Mouse (Mus musculus) thymus, adult 2 months (tissue): ENCODE measurements around the gene Synrg. TPM values are rescaled to one million over a fixed set of nuclear protein-coding genes. Genes with fewer than 3 reads are reported as not detected.

Source experiments
- DNase-seq: peaks from one replicate; pipeline ENCODE4 v3.0.0; 2021
- H3K27ac ChIP-seq: fragments of 200-500 bp; 2 replicates; pipeline ENCODE4 v1.5.1; 2012; ENCODE audit warnings: low read length, control low read depth; ENCODE audit not compliant: control insufficient read depth, insufficient read depth
- H3K27me3 ChIP-seq: fragments of 200-500 bp; 2 replicates; pipeline ENCODE4 v1.6.1; 2012; ENCODE audit warnings: mild to moderate bottlenecking, low read length, moderate library complexity, mixed read lengths; ENCODE audit not compliant: control insufficient read depth, insufficient read depth
- H3K36me3 ChIP-seq: fragments of 200-500 bp; 2 replicates; pipeline ENCODE4 v1.6.1; 2012; ENCODE audit warnings: mild to moderate bottlenecking, low read length, moderate library complexity; ENCODE audit not compliant: control insufficient read depth, insufficient read depth
- H3K4me1 ChIP-seq: fragments of 200-500 bp; replicated peaks from 2 replicates; pipeline ENCODE4 v1.6.1; 2012; ENCODE audit warnings: low read length; ENCODE audit not compliant: control insufficient read depth, insufficient read depth
- H3K4me3 ChIP-seq: fragments of 200-500 bp; 2 replicates; pipeline ENCODE4 v1.5.1; 2012; ENCODE audit warnings: mild to moderate bottlenecking, low read length, control low read depth, moderate library complexity; ENCODE audit not compliant: control insufficient read depth, insufficient read depth
- CTCF ChIP-seq: fragments of 200-500 bp; IDR thresholded peaks from 2 replicates; pipeline ENCODE4 v1.5.1; 2012; ENCODE audit warnings: mild to moderate bottlenecking, control low read depth, low read length, moderate library complexity, borderline replicate concordance; ENCODE audit not compliant: control insufficient read depth, poor library complexity, insufficient read depth; ENCODE audit errors: extremely low read depth
- POLR2A ChIP-seq: fragments of 200-500 bp; IDR thresholded peaks from 2 replicates; pipeline ENCODE4 v1.6.1; 2012; ENCODE audit warnings: mild to moderate bottlenecking, low read length, control low read depth, moderate library complexity; ENCODE audit not compliant: control insufficient read depth, poor library complexity, insufficient read depth; ENCODE audit errors: extremely low read depth
- WGBS: fragments of 180-500 bp; shearing (Covaris S2); methylation state at CpG from one replicate; pipeline ENCODE4 v1.1.7; 2018; 5-methylcytosine and 5-hydroxymethylcytosine counted together
- polyA plus RNA-seq: library from polyadenylated mRNA; depleted of rRNA; stranded (reverse); fragments of >200 nt; gene quantifications from 2 replicates; pipeline ENCODE4 v1.2.3, GENCODE M21; 2012

Synrg gene
- polyA plus RNA-seq, 1 experiment = 49.9 TPM

- TF ChIP-seq CTCF (no peak), POLR2A (no peak)
- 94% methylated on average over 14 of the region's 14 CpGs for WGBS
- DNase-seq = no peak
- H3K4me3 ChIP-seq = no peak overlapping the region
- no peaks in the 10 kb centered on the region for H3K27me3 ChIP-seq
- peaks cover 30% of the 10 kb centered on the region for H3K36me3 ChIP-seq
- no peak overlapping the region for H3K27ac ChIP-seq
- H3K4me1 ChIP-seq = no peaks in the 10 kb centered on the region
These were observed 78.9 kb downstream of the Synrg start for GRCm38 (mm10) chr11:84042808-84043762.

GRCm38 (mm10) chr11:84044988-84045387 lies 80.8 kb downstream of the Synrg start:
- no peak overlapping the region for H3K4me3 ChIP-seq
- H3K27ac ChIP-seq = no peak overlapping the region
- no peaks in the 10 kb centered on the region for H3K4me1 ChIP-seq
- 25% methylated on average over 1 of the region's 1 CpGs for WGBS
- DNase-seq = no peak
- peaks cover 19% of the 10 kb centered on the region for H3K36me3 ChIP-seq
- H3K27me3 ChIP-seq = no peaks in the 10 kb centered on the region
- no peak for TF ChIP-seq CTCF
- TF ChIP-seq POLR2A = no peak

GRCm38 (mm10) chr11:84047270-84047669 lies 83.0 kb downstream of the Synrg start:
- no peak for TF ChIP-seq POLR2A
- no peak for TF ChIP-seq CTCF
- Histone ChIP-seq H3K4me1 (no peaks in the 10 kb centered on the region), H3K27me3 (no peaks in the 10 kb centered on the region), H3K27ac (no peak overlapping the region), H3K36me3 (peaks cover under 1% of the 10 kb centered on the region), H3K4me3 (no peak overlapping the region)
- DNase-seq = no peak
- 76% methylated on average over 4 of the region's 4 CpGs for WGBS

- Histone ChIP-seq H3K27ac (no peak overlapping the region), H3K36me3 (no peaks in the 10 kb centered on the region), H3K4me1 (no peaks in the 10 kb centered on the region), H3K27me3 (no peaks in the 10 kb centered on the region), H3K4me3 (no peak overlapping the region)
- WGBS = 55% methylated on average over 10 of the region's 10 CpGs
- TF ChIP-seq POLR2A (no peak), CTCF (no peak)
- no peak for DNase-seq
These were observed 84.2 kb downstream of the Synrg start for GRCm38 (mm10) chr11:84048411-84048810.

GRCm38 (mm10) chr11:84053055-84053454 lies 88.8 kb downstream of the Synrg start:
- Histone ChIP-seq H3K27ac (no peak overlapping the region), H3K36me3 (no peaks in the 10 kb centered on the region), H3K27me3 (no peaks in the 10 kb centered on the region), H3K4me3 (no peak overlapping the region), H3K4me1 (no peaks in the 10 kb centered on the region)
- no peak for TF ChIP-seq CTCF
- no peak for TF ChIP-seq POLR2A
- WGBS = 94% methylated on average over 7 of the region's 7 CpGs
- no peak for DNase-seq

- DNase-seq = no peak
- TF ChIP-seq CTCF (no peak), POLR2A (no peak)
- Histone ChIP-seq H3K27ac (no peak overlapping the region), H3K4me1 (no peaks in the 10 kb centered on the region), H3K36me3 (no peaks in the 10 kb centered on the region), H3K4me3 (no peak overlapping the region), H3K27me3 (no peaks in the 10 kb centered on the region)
- WGBS = 86% methylated on average over 10 of the region's 10 CpGs
These were observed 89.4 kb downstream of the Synrg start for GRCm38 (mm10) chr11:84053524-84054163.
